Mouse (Mus musculus) spleen, adult 18-20 months (tissue): ENCODE data around the gene Ift88.
A peak's percentile ranks its signal among the peaks of the same experiment; 100 is the strongest.

Source experiments
- DNase-seq, 2 experiments: peaks; one replicate each; pipeline ENCODE4 v3.0.0; 2022; ENCODE audit warnings: mixed read lengths in 2 of 2

The Ift88 gene

DNA sequence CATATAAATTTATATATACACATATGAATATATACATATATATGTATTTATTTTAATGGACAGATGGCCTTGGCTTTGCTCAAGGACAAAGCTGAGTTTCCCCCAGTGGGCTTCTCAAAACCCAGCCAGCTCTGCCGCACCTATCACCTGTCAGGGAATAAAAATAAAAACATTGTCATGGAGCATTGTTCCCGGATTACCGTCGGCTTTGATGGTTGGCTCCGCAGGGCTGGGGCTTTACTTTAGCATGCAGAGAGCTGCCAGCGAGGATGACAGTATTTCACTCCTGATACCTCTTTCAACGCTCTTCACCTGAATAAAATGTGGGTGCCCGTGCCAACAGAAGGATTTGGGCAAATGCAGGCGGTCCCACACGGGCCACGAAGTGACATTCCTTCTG is 110.0 kb downstream of the Ift88 start:
- no peak for DNase-seq

DNA sequence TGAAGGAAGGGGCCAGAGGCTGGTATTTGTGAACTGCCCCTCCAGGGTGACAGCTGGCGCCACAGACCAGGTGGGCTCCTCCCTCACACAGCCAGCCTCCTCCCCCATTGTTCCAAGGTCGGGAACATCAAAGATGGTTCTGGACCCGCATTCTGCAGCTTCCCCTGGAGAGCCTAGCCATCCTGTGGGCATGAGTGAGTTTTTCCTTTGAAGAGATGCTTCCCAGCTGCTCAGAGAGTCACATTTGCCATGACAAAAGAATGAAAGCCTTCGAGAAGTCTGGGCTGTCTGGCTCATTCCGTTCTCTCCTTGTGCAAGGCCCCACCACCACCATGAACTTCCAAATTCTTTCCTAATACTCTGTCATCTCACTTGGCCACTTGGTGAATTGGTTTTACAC is 110.5 kb downstream of the Ift88 start:
- DNase-seq: no peak

DNA sequence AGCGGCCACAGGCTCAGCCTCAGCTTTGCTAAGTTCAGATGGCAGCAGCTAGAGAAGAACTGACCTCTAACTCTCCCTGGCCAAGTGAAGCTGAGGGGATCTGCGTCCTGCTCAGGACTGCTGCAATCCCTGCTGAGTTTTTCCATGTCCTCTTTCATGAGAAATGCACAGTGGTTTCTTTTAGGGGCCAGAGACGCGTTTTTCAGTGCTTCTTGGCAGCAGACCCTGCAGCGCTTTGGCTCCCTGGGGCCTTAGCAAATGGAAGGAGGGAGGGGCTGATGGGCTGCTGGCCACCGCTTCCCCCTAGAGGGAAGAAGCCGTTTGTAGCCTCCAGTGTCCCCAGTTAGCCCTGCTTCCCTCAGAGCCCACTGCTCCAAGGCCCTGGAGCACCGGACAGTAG is 111.1 kb downstream of the Ift88 start:
- no peak for DNase-seq

GRCm38 (mm10) chr14:57535646-57536045 is 111.8 kb downstream of the Ift88 start:
- no peak for DNase-seq

GRCm38 (mm10) chr14:57536820-57537219 is 113.0 kb downstream of the Ift88 start:
- no peak for DNase-seq

DNA sequence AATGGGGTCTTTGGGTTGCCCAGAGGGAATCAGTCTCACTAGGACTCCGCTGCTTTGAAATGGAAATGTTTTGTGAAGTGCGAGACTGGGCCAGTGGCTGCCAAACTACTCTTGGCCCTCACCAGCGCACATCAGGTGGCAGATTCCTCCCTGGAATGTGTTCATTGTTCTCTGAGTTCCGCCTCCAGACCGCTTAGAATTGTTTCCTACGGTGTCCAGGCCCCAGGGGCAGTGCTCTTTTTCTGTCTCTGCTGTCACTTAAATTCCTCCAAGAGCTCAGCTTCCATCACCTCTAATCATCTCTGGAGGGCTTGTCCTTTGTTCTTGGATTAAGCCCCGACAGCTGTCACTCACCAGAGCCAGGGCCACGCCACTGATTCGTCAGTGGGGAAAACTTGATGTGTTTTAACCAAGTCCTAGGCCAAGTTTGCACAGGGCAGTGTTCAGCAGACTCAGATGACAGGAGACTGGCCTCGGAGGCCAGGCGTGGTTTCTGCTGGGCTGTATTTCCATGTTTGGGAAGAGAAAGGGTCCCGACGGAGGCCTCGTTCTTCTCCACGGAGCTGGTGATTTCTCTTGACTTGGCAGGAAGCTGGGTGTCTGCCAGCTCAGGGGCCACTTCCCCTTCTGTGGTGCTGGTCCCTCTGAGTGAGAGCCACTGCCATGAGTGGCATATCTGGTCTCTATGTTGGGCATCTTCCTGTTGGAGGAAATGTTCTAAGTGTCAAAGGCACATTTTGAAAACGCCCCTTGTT is 113.6 kb downstream of the Ift88 start:
- DNase-seq: peak in 1 of 2 experiments; percentile 20

DNA sequence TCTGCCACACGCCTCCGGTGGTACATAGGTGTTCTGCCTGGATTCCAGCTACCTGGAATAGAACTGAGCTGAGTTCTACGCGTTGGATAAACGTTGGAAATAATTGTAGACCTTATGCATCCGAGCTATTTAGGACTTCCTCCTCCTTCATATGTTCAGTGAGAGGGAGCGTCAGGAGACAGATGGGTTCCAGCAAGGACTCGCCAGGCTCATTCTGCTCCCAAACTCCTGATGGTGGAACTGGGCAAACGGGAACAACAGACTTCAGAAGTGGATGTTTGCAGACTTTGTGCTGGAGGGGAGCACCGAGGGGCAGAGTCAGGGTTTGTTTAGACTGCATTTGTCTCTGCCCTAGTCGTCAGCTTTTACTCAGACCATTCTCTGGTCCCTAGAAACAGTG is 116.8 kb downstream of the Ift88 start:
- no peak for DNase-seq

- peak; percentile 13 to 16 for DNase-seq
These were observed 118.4 kb downstream of the Ift88 start for GRCm38 (mm10) chr14:57542231-57542630.

DNA sequence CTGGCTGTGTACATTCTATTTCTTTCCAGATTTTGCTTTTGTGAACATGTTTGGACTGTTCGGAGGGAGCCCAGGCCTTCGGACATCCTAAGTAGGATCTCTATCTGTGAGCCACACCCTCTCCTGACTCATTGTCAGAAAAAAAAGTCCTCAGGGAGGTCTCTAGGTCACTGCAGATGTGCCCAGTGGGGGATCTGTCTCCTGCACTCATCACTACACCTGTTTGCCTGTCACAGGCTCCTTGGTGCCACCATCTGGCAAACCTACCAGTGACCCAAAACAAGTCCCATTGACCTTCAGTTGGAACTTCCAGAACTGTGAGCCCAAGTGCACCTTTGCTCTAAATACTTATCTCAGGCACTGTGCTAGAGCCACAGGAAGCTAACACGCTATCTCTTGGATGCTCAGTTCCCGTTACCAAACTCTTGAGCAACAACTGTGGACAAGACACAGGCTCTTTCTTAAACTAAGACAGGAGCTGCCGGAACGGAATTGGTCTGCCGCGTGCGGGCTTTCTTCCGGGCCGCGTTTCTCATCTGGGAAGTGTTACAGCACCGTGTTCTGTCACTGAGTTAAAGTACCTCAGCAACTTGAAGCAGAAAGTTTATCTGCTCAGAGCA is 119.7 kb downstream of the Ift88 start:
- no peak for DNase-seq

DNA sequence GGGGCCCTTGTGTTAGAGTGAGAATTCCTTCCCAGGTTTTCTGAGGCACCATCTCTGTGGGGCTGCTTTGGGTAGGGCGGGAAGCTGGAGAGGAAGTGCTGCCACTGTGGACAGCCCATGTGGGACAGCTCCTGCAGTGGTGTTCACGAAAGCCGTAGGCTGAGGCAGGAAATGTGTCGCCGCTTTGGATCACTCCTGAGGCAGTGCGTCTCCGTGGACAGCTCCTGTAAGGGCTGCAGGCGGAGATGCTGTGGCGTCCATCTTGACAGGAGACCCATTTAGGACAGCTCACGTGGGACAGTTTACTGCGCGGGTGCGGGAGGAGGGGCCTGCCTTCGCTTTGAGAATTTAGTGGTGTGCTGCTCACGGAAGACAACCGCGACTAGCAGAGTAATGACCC is 121.7 kb downstream of the Ift88 start:
- no peak for DNase-seq

DNA sequence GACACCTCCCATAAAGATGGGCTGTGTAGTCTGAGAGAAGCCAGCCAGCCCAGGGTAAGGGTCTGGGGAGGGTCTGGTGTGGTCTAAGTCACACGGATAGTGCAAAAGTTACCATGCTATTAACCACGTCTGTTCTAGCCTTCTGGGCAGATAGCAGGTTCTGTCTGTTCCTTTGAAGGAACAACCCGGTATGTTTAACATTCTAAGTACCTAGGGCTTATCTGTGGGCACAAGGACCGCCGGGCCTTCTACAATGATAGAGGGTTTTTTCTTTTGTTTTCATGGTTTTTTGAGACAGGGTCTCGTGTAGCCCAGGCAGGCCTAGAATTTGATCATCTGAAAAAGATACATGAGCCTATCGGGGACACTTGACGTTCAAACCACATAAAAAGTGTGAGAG is 122.3 kb downstream of the Ift88 start:
- no peak for DNase-seq

- DNase-seq: no peak
These were observed 122.7 kb downstream of the Ift88 start for GRCm38 (mm10) chr14:57546557-57547021.

GRCm38 (mm10) chr14:57547062-57547461 is 123.2 kb downstream of the Ift88 start:
- no peak for DNase-seq

DNA sequence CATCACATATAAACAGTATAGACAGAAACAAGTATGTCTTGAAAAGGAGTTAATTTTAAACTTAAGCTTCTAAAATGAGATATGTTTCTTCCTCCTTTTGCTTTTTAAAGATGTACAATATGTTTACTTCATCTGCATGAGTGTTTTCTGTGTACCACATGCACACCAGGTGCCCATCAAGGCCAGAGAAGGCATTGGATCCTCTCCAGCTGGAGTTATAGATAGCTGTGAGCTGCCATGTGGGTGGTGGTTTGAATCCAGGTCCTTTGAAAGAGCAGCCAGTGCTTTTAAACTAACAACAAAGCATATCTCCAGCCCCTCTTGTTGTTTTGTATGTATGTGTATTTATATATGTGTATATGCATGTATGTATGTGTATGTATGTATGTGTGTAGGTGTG is 129.1 kb downstream of the Ift88 start:
- no peak for DNase-seq

DNA sequence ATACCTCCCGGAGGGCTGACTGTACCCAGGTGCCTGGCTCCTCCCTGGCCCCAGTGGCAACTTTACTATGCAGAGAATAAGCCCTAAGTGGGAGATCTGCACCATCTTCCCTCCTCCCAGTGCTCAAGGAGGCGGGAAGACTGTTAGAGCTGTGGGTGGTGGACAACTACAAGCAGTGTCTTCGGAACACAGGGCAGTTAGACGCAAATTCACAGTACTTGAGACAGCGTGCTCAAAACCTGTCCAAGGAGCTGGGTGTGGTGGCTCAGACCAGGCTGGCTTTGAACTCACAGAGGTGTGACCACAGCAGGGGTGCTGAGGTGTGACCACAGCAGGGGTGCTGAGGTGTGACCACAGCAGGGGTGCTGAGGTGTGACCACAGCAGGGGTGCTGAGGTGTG is 130.6 kb downstream of the Ift88 start:
- no peak for DNase-seq

DNA sequence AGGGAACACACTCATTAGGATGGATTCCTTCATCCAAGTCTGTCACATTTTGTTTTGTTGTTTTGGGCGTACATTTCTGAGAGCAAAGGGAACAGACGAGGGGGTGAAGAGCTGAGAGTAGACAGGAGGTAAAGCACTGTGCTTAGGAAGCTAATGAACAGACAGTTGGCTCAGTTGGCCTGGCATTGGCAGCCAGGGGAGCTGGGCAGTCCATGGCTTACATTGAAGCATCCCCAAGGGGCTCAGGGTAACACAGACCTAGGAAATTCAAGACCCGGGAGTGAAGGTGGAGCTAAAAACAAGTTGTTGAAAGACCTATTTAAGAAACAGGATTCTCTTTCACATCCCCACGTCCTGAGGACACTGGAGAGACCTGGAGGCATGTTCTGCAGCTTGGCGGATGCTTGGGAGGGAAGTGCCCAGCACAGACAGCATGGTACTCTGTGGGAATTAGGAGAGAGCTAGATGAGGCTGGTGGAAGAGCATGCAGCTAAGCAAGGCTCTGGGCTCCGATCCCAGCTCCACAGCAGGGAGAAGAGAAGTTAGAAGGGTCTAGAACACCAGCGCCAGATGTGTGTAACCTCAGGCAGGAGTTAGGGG is 131.7 kb downstream of the Ift88 start:
- no peak for DNase-seq

- DNase-seq: no peak
These were observed 133.1 kb downstream of the Ift88 start for GRCm38 (mm10) chr14:57556922-57557321.

- no peak for DNase-seq
These were observed 141.8 kb downstream of the Ift88 start for GRCm38 (mm10) chr14:57565626-57566025.
